Mouse (Mus musculus): ENCODE results near the gene Esr1. TPM values are rescaled to one million over a fixed set of nuclear protein-coding genes. Genes with fewer than 3 reads are reported as not detected.
"Not testable (repeated sequence)": the region's sequence is repeated elsewhere in the genome, so short reads cannot be mapped to it uniquely, and the experiment has no call there.

The Esr1 gene
- polyA plus RNA-seq, 1 experiment from 2014 or later = 0.68 TPM

GRCm38 (mm10) chr10:4732328-4732727 lies 120.9 kb downstream of the Esr1 start:
- no peak overlapping the region for H3K4me2 ChIP-seq (replicated peaks; ENCODE audit: low read depth, low read length)
- WGBS = 53% methylated on average over 2 of the region's 2 CpGs

GRCm38 (mm10) chr10:4733987-4734386 lies 122.6 kb downstream of the Esr1 start:
- ATAC-seq (ENCODE audit: insufficient number of reproducible peaks, insufficient read depth, low FRiP score, low read depth) = no peak
- Histone ChIP-seq H3K27me3 (ENCODE audit: control insufficient read depth, insufficient read depth, low read length) (no peaks in the 10 kb centered on the region), H3K4me3 (ENCODE audit: low read depth, low read length) (no peak overlapping the region), H3K9me3 (ENCODE audit: control insufficient read depth, low read depth, low read length) (no peaks in the 10 kb centered on the region), H3K36me3 (ENCODE audit: control insufficient read depth, insufficient read depth, low read length) (no peaks in the 10 kb centered on the region), H3K9ac (replicated peaks; ENCODE audit: low read depth, low read length) (no peak overlapping the region), H3K27ac (ENCODE audit: low read length) (no peak overlapping the region), H3K4me1 (ENCODE audit: control insufficient read depth, insufficient read depth, low read length) (no peaks in the 10 kb centered on the region), H3K4me2 (replicated peaks; ENCODE audit: low read depth, low read length) (no peak overlapping the region)
- WGBS = 70% methylated on average over 6 of the region's 6 CpGs

More at GRCm38 (mm10) chr10:4732328-4732727, 120.9 kb downstream of the Esr1 start:
- H3K9ac ChIP-seq (replicated peaks; ENCODE audit: low read depth, low read length) = no peak overlapping the region
- no peak overlapping the region for H3K27ac ChIP-seq (ENCODE audit: low read length)
- H3K9me3 ChIP-seq (ENCODE audit: control insufficient read depth, low read depth, low read length) = no peaks in the 10 kb centered on the region
- no peak overlapping the region for H3K4me3 ChIP-seq (ENCODE audit: low read depth, low read length)
- no peaks in the 10 kb centered on the region for H3K36me3 ChIP-seq (ENCODE audit: control insufficient read depth, insufficient read depth, low read length)
- H3K4me1 ChIP-seq (ENCODE audit: control insufficient read depth, insufficient read depth, low read length) = no peaks in the 10 kb centered on the region
- no peak for ATAC-seq (ENCODE audit: insufficient number of reproducible peaks, insufficient read depth, low FRiP score, low read depth)
- no peaks in the 10 kb centered on the region for H3K27me3 ChIP-seq (ENCODE audit: control insufficient read depth, insufficient read depth, low read length)

DNA sequence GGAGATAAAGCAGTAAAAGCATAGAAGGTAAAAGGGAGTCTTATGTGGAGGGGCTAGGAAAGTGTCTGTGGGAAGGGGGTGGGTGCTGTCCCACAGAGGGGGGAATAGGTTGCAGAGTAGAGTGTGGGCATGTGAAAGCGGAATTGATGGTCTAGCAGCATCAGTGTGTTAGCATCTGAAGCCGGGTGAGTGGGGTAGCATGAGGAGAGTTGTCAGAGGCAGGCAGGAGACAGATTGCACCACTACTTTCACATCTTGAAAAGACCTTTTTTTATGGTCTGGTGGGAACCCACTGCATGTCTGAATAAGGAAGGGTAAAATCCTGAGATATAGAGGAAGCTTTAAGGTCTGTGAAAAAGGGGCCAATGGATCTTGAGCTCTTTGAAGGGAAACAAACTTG lies 123.5 kb downstream of the Esr1 start:
- ATAC-seq (ENCODE audit: insufficient number of reproducible peaks, insufficient read depth, low FRiP score, low read depth) = no peak
- H3K27ac ChIP-seq (ENCODE audit: low read length) = no peak overlapping the region
- no peaks in the 10 kb centered on the region for H3K36me3 ChIP-seq (ENCODE audit: control insufficient read depth, insufficient read depth, low read length)
- H3K27me3 ChIP-seq (ENCODE audit: control insufficient read depth, insufficient read depth, low read length) = no peaks in the 10 kb centered on the region
- H3K9ac ChIP-seq (replicated peaks; ENCODE audit: low read depth, low read length) = no peak overlapping the region
- no peak overlapping the region for H3K4me3 ChIP-seq (ENCODE audit: low read depth, low read length)
- no peaks in the 10 kb centered on the region for H3K9me3 ChIP-seq (ENCODE audit: control insufficient read depth, low read depth, low read length)
- no peaks in the 10 kb centered on the region for H3K4me1 ChIP-seq (ENCODE audit: control insufficient read depth, insufficient read depth, low read length)
- no peak overlapping the region for H3K4me2 ChIP-seq (replicated peaks; ENCODE audit: low read depth, low read length)
- WGBS = 80% methylated on average over 2 of the region's 2 CpGs

GRCm38 (mm10) chr10:4738311-4738710 lies 126.9 kb downstream of the Esr1 start:
- H3K4me1 ChIP-seq (ENCODE audit: control insufficient read depth, insufficient read depth, low read length) = no peaks in the 10 kb centered on the region
- no peak overlapping the region for H3K4me2 ChIP-seq (replicated peaks; ENCODE audit: low read depth, low read length)
- no peaks in the 10 kb centered on the region for H3K9me3 ChIP-seq (ENCODE audit: control insufficient read depth, low read depth, low read length)
- no peaks in the 10 kb centered on the region for H3K27me3 ChIP-seq (ENCODE audit: control insufficient read depth, insufficient read depth, low read length)
- H3K36me3 ChIP-seq (ENCODE audit: control insufficient read depth, insufficient read depth, low read length) = no peaks in the 10 kb centered on the region
- 81% methylated on average over 2 of the region's 2 CpGs for WGBS
- ATAC-seq (ENCODE audit: insufficient number of reproducible peaks, insufficient read depth, low FRiP score, low read depth) = no peak
- no peak overlapping the region for H3K9ac ChIP-seq (replicated peaks; ENCODE audit: low read depth, low read length)
- no peak overlapping the region for H3K4me3 ChIP-seq (ENCODE audit: low read depth, low read length)
- H3K27ac ChIP-seq (ENCODE audit: low read length) = no peak overlapping the region

DNA sequence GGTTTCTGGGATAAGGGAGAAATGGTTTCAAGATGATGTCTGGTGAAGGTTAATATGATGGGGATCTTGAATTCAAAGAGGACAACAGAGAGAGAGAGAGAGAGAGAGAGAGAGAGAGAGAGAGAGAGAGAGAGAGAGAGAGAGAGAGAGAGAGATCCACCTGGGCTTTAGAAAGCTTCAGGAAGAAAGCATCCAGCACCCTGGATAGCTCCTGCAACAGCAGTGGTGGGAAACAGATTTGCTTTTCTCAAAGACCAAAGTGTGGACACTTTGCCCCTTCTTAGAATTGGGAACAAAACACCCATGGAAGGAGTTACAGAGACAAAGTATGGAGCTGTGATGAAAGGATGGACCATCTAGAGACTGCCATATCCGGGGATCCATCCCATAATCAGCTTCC lies 139.7 kb downstream of the Esr1 start:
- not testable (repeated sequence) for H3K9ac ChIP-seq (replicated peaks; ENCODE audit: low read depth, low read length)
- no CpG with 5 or more reads among the region's 1 CpGs for WGBS

DNA sequence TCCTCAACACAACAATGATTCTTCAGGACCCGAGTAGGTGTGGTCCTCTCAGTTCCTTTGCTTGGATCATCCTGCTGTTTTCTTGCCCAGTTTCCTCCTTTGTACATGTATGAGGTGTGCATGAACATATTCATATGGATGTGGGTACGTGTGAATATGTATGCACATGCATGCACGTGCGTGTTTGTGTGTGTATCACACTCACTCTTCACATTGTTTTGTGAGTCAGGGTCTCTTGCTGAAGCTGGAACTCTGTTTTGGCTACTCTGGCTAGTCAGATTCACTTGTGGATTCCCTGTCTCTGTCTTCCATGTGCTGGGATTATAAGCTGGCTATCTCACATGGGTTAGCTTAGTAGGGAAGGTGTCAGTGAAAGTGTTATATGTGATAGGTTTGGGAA lies 141.6 kb downstream of the Esr1 start:
- ATAC-seq (ENCODE audit: insufficient number of reproducible peaks, insufficient read depth, low FRiP score, low read depth) = no peak
- WGBS = 86% methylated on average over 4 of the region's 4 CpGs
- Histone ChIP-seq H3K4me3 (ENCODE audit: low read depth, low read length) (no peak overlapping the region), H3K27me3 (ENCODE audit: control insufficient read depth, insufficient read depth, low read length) (no peaks in the 10 kb centered on the region), H3K9ac (replicated peaks; ENCODE audit: low read depth, low read length) (no peak overlapping the region), H3K36me3 (ENCODE audit: control insufficient read depth, insufficient read depth, low read length) (no peaks in the 10 kb centered on the region), H3K27ac (ENCODE audit: low read length) (no peak overlapping the region), H3K4me2 (replicated peaks; ENCODE audit: low read depth, low read length) (no peak overlapping the region), H3K4me1 (ENCODE audit: control insufficient read depth, insufficient read depth, low read length) (no peaks in the 10 kb centered on the region), H3K9me3 (ENCODE audit: control insufficient read depth, low read depth, low read length) (no peaks in the 10 kb centered on the region)

More for the DNA sequence above, 139.7 kb downstream of the Esr1 start:
- not testable (repeated sequence) for H3K27me3 ChIP-seq (ENCODE audit: control insufficient read depth, insufficient read depth, low read length); H3K4me2 ChIP-seq (replicated peaks; ENCODE audit: low read depth, low read length); ATAC-seq (ENCODE audit: insufficient number of reproducible peaks, insufficient read depth, low FRiP score, low read depth); H3K9me3 ChIP-seq (ENCODE audit: control insufficient read depth, low read depth, low read length); H3K4me1 ChIP-seq (ENCODE audit: control insufficient read depth, insufficient read depth, low read length); H3K36me3 ChIP-seq (ENCODE audit: control insufficient read depth, insufficient read depth, low read length); H3K27ac ChIP-seq (ENCODE audit: low read length); H3K4me3 ChIP-seq (ENCODE audit: low read depth, low read length)

- Histone ChIP-seq H3K4me2 (replicated peaks; ENCODE audit: low read depth, low read length) (no peak overlapping the region), H3K27ac (ENCODE audit: low read length) (no peak overlapping the region), H3K36me3 (ENCODE audit: control insufficient read depth, insufficient read depth, low read length) (no peaks in the 10 kb centered on the region), H3K4me3 (ENCODE audit: low read depth, low read length) (no peak overlapping the region), H3K9me3 (ENCODE audit: control insufficient read depth, low read depth, low read length) (no peaks in the 10 kb centered on the region), H3K4me1 (ENCODE audit: control insufficient read depth, insufficient read depth, low read length) (no peaks in the 10 kb centered on the region), H3K9ac (replicated peaks; ENCODE audit: low read depth, low read length) (no peak overlapping the region), H3K27me3 (ENCODE audit: control insufficient read depth, insufficient read depth, low read length) (no peaks in the 10 kb centered on the region)
- ATAC-seq (ENCODE audit: insufficient number of reproducible peaks, insufficient read depth, low FRiP score, low read depth) = no peak
- WGBS = 83% methylated on average over 3 of the region's 3 CpGs
Measured at GRCm38 (mm10) chr10:4775541-4775940, 164.1 kb downstream of the Esr1 start.

DNA sequence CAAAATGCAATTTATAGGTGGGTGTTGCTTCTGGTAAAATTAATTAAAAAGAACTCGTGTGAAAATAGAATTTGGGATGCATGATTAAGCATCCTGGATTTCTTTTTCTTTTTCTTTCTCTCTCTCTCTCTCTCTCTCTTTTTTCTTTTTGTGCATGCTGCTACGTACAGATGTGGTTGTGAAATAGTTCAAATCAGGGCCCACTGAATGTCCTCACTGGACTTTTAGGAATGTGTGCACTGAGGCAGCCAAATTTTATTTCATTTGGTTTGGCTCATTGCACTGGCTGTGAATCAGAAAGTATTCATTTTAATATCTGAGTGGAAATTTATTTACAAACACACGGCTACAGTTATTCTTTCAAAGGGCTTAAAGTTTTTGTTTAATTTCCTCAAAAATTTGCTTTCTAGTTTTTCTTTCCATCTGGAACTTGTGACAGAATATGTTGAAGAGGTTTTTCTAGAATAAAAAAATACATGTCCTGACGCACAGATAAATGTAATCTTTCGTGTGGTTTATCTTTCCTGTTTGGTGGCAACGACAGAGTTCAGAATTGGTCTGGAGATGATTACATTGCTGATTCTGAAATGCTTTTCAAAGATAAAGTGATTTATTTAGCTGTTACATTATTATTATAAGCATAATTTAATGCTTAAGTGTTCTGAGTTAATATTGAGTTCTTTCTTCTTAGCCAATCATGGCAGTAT lies 164.8 kb downstream of the Esr1 start:
- no peak overlapping the region for H3K27ac ChIP-seq (ENCODE audit: low read length)
- no peak for ATAC-seq (ENCODE audit: insufficient number of reproducible peaks, insufficient read depth, low FRiP score, low read depth)
- H3K9ac ChIP-seq (replicated peaks; ENCODE audit: low read depth, low read length) = no peak overlapping the region
- WGBS = 69% methylated on average over 6 of the region's 6 CpGs
- no peaks in the 10 kb centered on the region for H3K36me3 ChIP-seq (ENCODE audit: control insufficient read depth, insufficient read depth, low read length)
- H3K27me3 ChIP-seq (ENCODE audit: control insufficient read depth, insufficient read depth, low read length) = no peaks in the 10 kb centered on the region
- no peaks in the 10 kb centered on the region for H3K4me1 ChIP-seq (ENCODE audit: control insufficient read depth, insufficient read depth, low read length)
- no peaks in the 10 kb centered on the region for H3K9me3 ChIP-seq (ENCODE audit: control insufficient read depth, low read depth, low read length)
- no peak overlapping the region for H3K4me3 ChIP-seq (ENCODE audit: low read depth, low read length)
- no peak overlapping the region for H3K4me2 ChIP-seq (replicated peaks; ENCODE audit: low read depth, low read length)

DNA sequence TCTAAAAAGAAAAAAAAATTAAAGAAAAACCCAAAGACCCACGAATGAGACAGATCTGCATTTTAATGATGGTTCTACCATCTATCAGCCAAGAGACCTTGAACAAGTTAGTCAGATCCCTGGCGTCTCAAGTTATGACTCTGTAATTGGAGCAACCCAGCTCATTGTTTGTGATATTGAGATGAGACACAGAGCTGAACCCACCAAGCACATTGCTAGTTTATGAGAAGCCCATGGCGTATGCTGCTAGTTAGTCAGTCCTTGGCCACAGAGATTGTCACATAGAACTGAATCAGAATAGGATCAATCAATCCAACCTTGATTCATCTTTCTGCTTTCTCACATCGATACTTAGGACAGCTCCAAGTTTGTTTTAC lies 165.3 kb downstream of the Esr1 start:
- no peaks in the 10 kb centered on the region for H3K4me1 ChIP-seq (ENCODE audit: control insufficient read depth, insufficient read depth, low read length)
- H3K9ac ChIP-seq (replicated peaks; ENCODE audit: low read depth, low read length) = no peak overlapping the region
- no peak overlapping the region for H3K4me2 ChIP-seq (replicated peaks; ENCODE audit: low read depth, low read length)
- WGBS = 81% methylated on average over 4 of the region's 4 CpGs
- ATAC-seq (ENCODE audit: insufficient number of reproducible peaks, insufficient read depth, low FRiP score, low read depth) = no peak
- no peak overlapping the region for H3K4me3 ChIP-seq (ENCODE audit: low read depth, low read length)
- H3K27me3 ChIP-seq (ENCODE audit: control insufficient read depth, insufficient read depth, low read length) = no peaks in the 10 kb centered on the region
- no peak overlapping the region for H3K27ac ChIP-seq (ENCODE audit: low read length)
- H3K9me3 ChIP-seq (ENCODE audit: control insufficient read depth, low read depth, low read length) = no peaks in the 10 kb centered on the region
- H3K36me3 ChIP-seq (ENCODE audit: control insufficient read depth, insufficient read depth, low read length) = no peaks in the 10 kb centered on the region

Data from stomach, embryonic 14.5 days (tissue).